Mouse (Mus musculus) stomach, embryonic 16.5 days (tissue): ENCODE measurements around the gene Samd13. TPM values are rescaled to one million over a fixed set of nuclear protein-coding genes. Genes with fewer than 3 reads are reported as not detected.

Experiments used
- ATAC-seq: fragments of 200-750 bp; cut with Nextera tagmentation; 2 replicates; pipeline ENCODE4 v1.8.0; 2017; ENCODE audit warnings: moderate number of reproducible peaks, moderate TSS enrichment; ENCODE audit not compliant: insufficient read depth, low FRiP score
- H3K27ac ChIP-seq: fragments of 300-500 bp; sonication (generic); 2 replicates; pipeline ENCODE4 v1.5.1; 2014; ENCODE audit warnings: low read length
- H3K27me3 ChIP-seq: fragments of 300-500 bp; sonication (generic); 2 replicates; pipeline ENCODE4 v1.6.1; 2014; ENCODE audit warnings: low read length, control low read depth, mixed read lengths; ENCODE audit not compliant: control insufficient read depth, insufficient read depth
- H3K36me3 ChIP-seq: fragments of 300-500 bp; sonication (generic); 2 replicates; pipeline ENCODE4 v1.6.1; 2014; ENCODE audit warnings: low read length; ENCODE audit not compliant: control insufficient read depth, insufficient read depth
- H3K4me1 ChIP-seq: fragments of 300-500 bp; sonication (generic); 2 replicates; pipeline ENCODE4 v1.6.1; 2014; ENCODE audit warnings: low read length, control low read depth, mixed read lengths; ENCODE audit not compliant: control insufficient read depth, insufficient read depth
- H3K4me2 ChIP-seq: fragments of 300-500 bp; sonication (generic); 2 replicates; pipeline ENCODE4 v1.6.1; 2014; ENCODE audit warnings: low read depth, low read length, mixed read lengths
- H3K4me3 ChIP-seq: fragments of 300-500 bp; sonication (generic); replicated peaks from 2 replicates; pipeline ENCODE4 v1.5.1; 2014; ENCODE audit warnings: mild to moderate bottlenecking, low read length
- H3K9ac ChIP-seq: fragments of 300-500 bp; sonication (generic); 2 replicates; pipeline ENCODE4 v1.6.1; 2014; ENCODE audit warnings: low read length
- H3K9me3 ChIP-seq: fragments of 300-500 bp; sonication (generic); replicated peaks from 2 replicates; pipeline ENCODE4 v1.6.1; 2016; ENCODE audit warnings: low read length, control low read depth; ENCODE audit not compliant: control insufficient read depth
- WGBS: fragments of 180-500 bp; shearing (Covaris S2); extraction: QIAGEN DNeasy Blood & Tissue Kit; methylation state at CpG from one replicate; pipeline ENCODE4 v1.1.7; 2014; 5-methylcytosine and 5-hydroxymethylcytosine counted together
- polyA plus RNA-seq: library from polyadenylated mRNA; unstranded; fragments of >200 nt; fragmentation: Nextera tagmentation; extraction: Ambion mirVana; gene quantifications from 2 replicates; pipeline ENCODE4 v1.2.1, GENCODE M21; 2015

The Samd13 gene
- polyA plus RNA-seq, 1 experiment from 2014 or later, result 0.98 TPM

- no peak for ATAC-seq
- H3K36me3 ChIP-seq, result no peaks in the 10 kb centered on the region
- H3K4me1 ChIP-seq, result no peaks in the 10 kb centered on the region
- H3K4me2 ChIP-seq, result no peak overlapping the region
- no peak overlapping the region for H3K27ac ChIP-seq
- H3K9ac ChIP-seq, result no peak overlapping the region
- no peaks in the 10 kb centered on the region for H3K9me3 ChIP-seq
- no peaks in the 10 kb centered on the region for H3K27me3 ChIP-seq
- H3K4me3 ChIP-seq, result no peak overlapping the region
- 53% methylated on average over 6 of the region's 6 CpGs for WGBS
Observed at GRCm38 (mm10) chr3:146598411-146598810, 87.0 kb downstream of the Samd13 start.

DNA sequence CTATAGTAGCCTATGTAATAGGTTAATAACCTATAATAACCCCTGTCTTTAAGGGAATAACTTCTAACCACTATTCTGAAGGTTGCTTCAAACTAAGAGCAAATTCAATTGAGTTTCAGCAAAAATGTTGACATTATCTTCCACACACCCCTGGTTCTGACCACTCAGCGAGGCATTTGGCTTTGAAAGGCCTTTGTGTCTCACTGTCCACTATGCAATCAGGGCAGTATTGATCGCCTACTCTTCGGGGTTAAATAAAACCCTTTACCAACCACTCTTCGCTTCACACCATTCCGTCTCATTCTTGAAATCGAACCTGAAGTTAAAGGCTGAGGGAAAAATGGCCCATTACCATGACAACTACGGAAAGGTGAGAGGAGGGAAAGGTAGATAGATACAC lies 88.5 kb downstream of the Samd13 start:
- Histone ChIP-seq H3K4me2 (no peak overlapping the region), H3K4me1 (no peaks in the 10 kb centered on the region), H3K4me3 (no peak overlapping the region), H3K36me3 (no peaks in the 10 kb centered on the region), H3K27me3 (no peaks in the 10 kb centered on the region), H3K9me3 (no peaks in the 10 kb centered on the region), H3K27ac (no peak overlapping the region), H3K9ac (no peak overlapping the region)
- WGBS, result 85% methylated on average over 7 of the region's 7 CpGs
- ATAC-seq, result no peak

GRCm38 (mm10) chr3:146596387-146596786 lies 89.0 kb downstream of the Samd13 start:
- H3K4me2 ChIP-seq, result no peak overlapping the region
- H3K9ac ChIP-seq, result no peak overlapping the region
- no peak overlapping the region for H3K27ac ChIP-seq
- H3K36me3 ChIP-seq, result no peaks in the 10 kb centered on the region
- H3K4me1 ChIP-seq, result no peaks in the 10 kb centered on the region
- H3K9me3 ChIP-seq, result no peaks in the 10 kb centered on the region
- no peaks in the 10 kb centered on the region for H3K27me3 ChIP-seq
- ATAC-seq, result no peak
- WGBS, result 78% methylated on average over 8 of the region's 8 CpGs
- no peak overlapping the region for H3K4me3 ChIP-seq

- Histone ChIP-seq H3K4me1 (no peaks in the 10 kb centered on the region), H3K9ac (no peak overlapping the region), H3K4me3 (no peak overlapping the region), H3K27ac (no peak overlapping the region), H3K27me3 (no peaks in the 10 kb centered on the region), H3K4me2 (no peak overlapping the region), H3K9me3 (no peaks in the 10 kb centered on the region), H3K36me3 (no peaks in the 10 kb centered on the region)
- ATAC-seq, result no peak
- 85% methylated on average over 6 of the region's 6 CpGs for WGBS
Observed at GRCm38 (mm10) chr3:146595440-146595839, 90.0 kb downstream of the Samd13 start.

Other genes with a start within 250 kb of the Samd13 start
- 11.5 and 12.7 TPM in 2 replicates for gene Ctbs, start 235.8 kb downstream of the Samd13 start, polyA plus RNA-seq
- 3.1 and 4.1 TPM in 2 replicates for gene Spata1, start 185.8 kb downstream of the Samd13 start, polyA plus RNA-seq
- gene Gng5, start 185.8 kb downstream of the Samd13 start, polyA plus RNA-seq, result 885 and 955 TPM in 2 replicates
- gene Rpf1, start 164.2 kb downstream of the Samd13 start, polyA plus RNA-seq, result 42.3 and 45.0 TPM in 2 replicates
- 1.7 and 3.4 TPM in 2 replicates for gene Uox, start 115.2 kb downstream of the Samd13 start, polyA plus RNA-seq
- 0.28 and 0.31 TPM in 2 replicates for gene Dnase2b, start 70.0 kb downstream of the Samd13 start, polyA plus RNA-seq
- gene 4930503B20Rik, start 34.3 kb downstream of the Samd13 start, polyA plus RNA-seq, result not detected in 2 replicates
- 53.7 and 54.5 TPM in 2 replicates for gene Prkacb, start 127.4 kb upstream of the Samd13 start, polyA plus RNA-seq
- 2.6 and 2.8 TPM in 2 replicates for gene Ttll7, start 166.8 kb upstream of the Samd13 start, polyA plus RNA-seq